Mouse (Mus musculus): ENCODE data around the gene Ahnak2. TPM values are rescaled to one million over a fixed set of nuclear protein-coding genes. Genes with fewer than 3 reads are reported as not detected.

Ahnak2 gene
- total and polyA plus RNA-seq, 2 experiments, result 0.13 to 0.18 TPM

DNA sequence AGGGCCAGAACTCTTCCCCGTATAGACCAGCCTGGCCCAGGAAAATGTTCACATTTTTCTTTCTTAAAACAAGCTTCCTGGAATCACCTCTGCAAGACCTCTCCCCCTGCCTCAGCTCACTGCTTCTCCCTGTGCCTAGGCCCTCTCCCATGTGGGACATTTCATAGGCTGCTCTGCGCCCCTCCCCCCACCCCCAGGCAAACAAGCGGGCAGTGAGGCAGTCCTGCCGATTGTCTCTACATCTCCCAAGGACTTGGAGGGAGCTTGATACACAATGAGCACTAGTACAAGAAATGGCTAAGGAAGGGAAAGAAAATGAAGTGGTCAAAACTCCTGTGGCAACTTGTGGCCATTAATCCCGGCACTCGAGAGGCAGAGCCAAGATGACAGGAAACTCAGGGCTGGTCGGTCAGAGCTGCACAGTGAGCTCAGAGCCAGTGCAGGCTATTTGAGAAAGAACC is 8.1 kb downstream of the Ahnak2 start:
- WGBS, result 34% methylated on average over 7 of the region's 7 CpGs
- TF ChIP-seq POLR2A (IDR thresholded peaks at IDR 0.05; ENCODE audit: extremely low read depth, insufficient read depth, low read length) (no peak), CTCF (IDR thresholded peaks at IDR 0.05; ENCODE audit: low read depth, low read length) (no peak)
- Histone ChIP-seq H3K4me1 (ENCODE audit: control insufficient read depth, insufficient read depth, low read length) (no peaks in the 10 kb centered on the region), H3K27me3 (ENCODE audit: control insufficient read depth, insufficient read depth, low read length) (no peaks in the 10 kb centered on the region), H3K27ac (replicated peaks; ENCODE audit: insufficient read depth, low read depth, low read length) (no peak overlapping the region), H3K4me3 (ENCODE audit: insufficient read depth, low read depth, low read length) (no peak overlapping the region), H3K36me3 (ENCODE audit: control insufficient read depth, insufficient read depth, low read length) (no peaks in the 10 kb centered on the region), H3K9ac (ENCODE audit: low read depth, low read length) (no peak overlapping the region), H3K79me2 (ENCODE audit: control insufficient read depth, insufficient read depth, low read length) (no peaks in the 10 kb centered on the region)
- DNase-seq (ENCODE audit: extremely low read depth, low read depth, low spot score), result no peak

DNA sequence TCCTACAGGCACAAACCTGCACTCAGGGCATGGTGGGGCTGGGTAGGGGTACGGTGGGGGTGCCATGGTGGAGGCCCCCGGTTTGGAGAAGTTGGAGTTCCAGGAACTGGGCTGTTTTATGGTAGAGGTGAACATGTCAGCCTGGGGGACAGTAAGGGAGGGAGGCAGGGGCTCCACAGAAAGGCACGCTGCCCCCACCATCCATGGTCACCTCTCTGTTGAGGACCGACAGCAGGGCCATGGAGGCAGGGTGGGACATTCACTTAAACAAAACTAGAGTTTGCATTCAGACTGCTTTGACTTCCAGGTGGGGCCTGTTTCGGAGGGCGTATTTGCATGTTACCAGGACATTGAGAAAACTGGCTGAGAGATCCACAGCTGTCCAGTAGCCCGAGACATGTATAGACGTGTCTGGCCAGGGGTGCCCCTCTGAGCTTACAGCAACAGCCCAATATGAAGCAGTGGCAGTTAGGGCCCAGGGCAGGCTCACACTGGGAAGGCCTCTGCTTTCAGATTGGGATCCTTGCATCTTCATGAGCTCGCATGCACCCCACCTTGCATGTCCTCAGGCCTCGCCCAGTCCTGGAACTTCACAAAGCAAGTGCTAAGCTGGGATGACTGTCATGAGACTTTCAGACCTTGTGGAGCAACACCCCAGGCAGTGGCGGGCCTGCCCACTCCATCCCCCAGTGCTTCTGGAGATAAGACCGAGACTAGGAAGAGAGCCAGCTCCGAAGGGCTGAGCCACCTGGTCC is 8.7 kb downstream of the Ahnak2 start:
- no peak for DNase-seq (ENCODE audit: extremely low read depth, low read depth, low spot score)
- Histone ChIP-seq H3K36me3 (ENCODE audit: control insufficient read depth, insufficient read depth, low read length) (no peaks in the 10 kb centered on the region), H3K27ac (replicated peaks; ENCODE audit: insufficient read depth, low read depth, low read length) (no peak overlapping the region), H3K4me1 (ENCODE audit: control insufficient read depth, insufficient read depth, low read length) (no peaks in the 10 kb centered on the region), H3K27me3 (ENCODE audit: control insufficient read depth, insufficient read depth, low read length) (no peaks in the 10 kb centered on the region), H3K9ac (ENCODE audit: low read depth, low read length) (no peak overlapping the region), H3K4me3 (ENCODE audit: insufficient read depth, low read depth, low read length) (no peak overlapping the region), H3K79me2 (ENCODE audit: control insufficient read depth, insufficient read depth, low read length) (no peaks in the 10 kb centered on the region)
- 72% methylated on average over 13 of the region's 13 CpGs for WGBS
- no peak for TF ChIP-seq CTCF (IDR thresholded peaks at IDR 0.05; ENCODE audit: low read depth, low read length)
- no peak for TF ChIP-seq POLR2A (IDR thresholded peaks at IDR 0.05; ENCODE audit: extremely low read depth, insufficient read depth, low read length)

DNA sequence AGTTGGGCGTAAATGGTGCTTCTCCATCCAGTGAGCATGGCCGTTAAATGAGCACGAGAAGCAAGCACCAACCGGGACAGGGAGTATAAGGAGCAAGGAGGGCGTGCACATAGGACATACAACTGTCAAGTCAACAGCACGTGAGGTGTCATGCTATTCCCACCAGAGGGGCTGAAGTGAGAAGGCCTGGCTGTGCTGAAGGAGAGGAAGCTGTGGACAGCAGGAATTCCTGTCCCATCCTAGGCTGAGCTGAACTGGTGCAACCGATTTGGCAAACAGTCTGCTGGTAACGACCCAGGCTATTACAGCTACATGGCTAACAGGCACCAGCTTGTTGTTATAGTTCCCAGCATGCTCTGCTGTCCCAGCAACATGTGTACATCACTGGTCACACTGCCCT is 11.4 kb downstream of the Ahnak2 start:
- H3K4me1 ChIP-seq (ENCODE audit: control insufficient read depth, insufficient read depth, low read length), result no peaks in the 10 kb centered on the region
- no peaks in the 10 kb centered on the region for H3K27me3 ChIP-seq (ENCODE audit: control insufficient read depth, insufficient read depth, low read length)
- WGBS, result 68% methylated on average over 8 of the region's 8 CpGs
- H3K79me2 ChIP-seq (ENCODE audit: control insufficient read depth, insufficient read depth, low read length), result no peaks in the 10 kb centered on the region
- no peaks in the 10 kb centered on the region for H3K36me3 ChIP-seq (ENCODE audit: control insufficient read depth, insufficient read depth, low read length)
- no peak for DNase-seq (ENCODE audit: extremely low read depth, low read depth, low spot score)
- TF ChIP-seq CTCF (IDR thresholded peaks at IDR 0.05; ENCODE audit: low read depth, low read length), result no peak
- H3K27ac ChIP-seq (replicated peaks; ENCODE audit: insufficient read depth, low read depth, low read length), result no peak overlapping the region
- no peak overlapping the region for H3K9ac ChIP-seq (ENCODE audit: low read depth, low read length)
- H3K4me3 ChIP-seq (ENCODE audit: insufficient read depth, low read depth, low read length), result no peak overlapping the region

DNA sequence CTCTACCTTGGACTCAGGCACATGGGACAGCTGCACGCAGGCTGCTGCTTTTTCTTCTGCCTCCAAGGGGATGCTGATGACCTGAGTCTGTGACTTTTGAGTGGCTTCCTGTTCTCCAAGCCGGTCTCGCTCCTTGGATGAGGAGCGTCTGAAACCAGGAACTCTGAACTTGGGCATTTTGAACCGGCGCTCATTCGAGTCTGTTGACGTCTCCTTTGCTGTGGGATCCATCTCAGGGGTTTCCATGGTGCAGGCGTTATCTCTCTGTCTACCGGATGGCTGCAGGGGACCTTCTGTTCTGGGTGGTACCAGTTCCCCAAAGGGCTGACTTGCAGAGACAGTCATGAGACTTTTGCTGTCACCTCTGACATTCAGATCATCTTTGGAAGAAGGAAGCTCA is 28.0 kb downstream of the Ahnak2 start:
- Histone ChIP-seq H3K4me3 (ENCODE audit: insufficient read depth, low read depth, low read length) (no peak overlapping the region), H3K4me1 (ENCODE audit: control insufficient read depth, insufficient read depth, low read length) (no peaks in the 10 kb centered on the region), H3K9ac (ENCODE audit: low read depth, low read length) (no peak overlapping the region), H3K27ac (replicated peaks; ENCODE audit: insufficient read depth, low read depth, low read length) (no peak overlapping the region), H3K36me3 (ENCODE audit: control insufficient read depth, insufficient read depth, low read length) (no peaks in the 10 kb centered on the region), H3K79me2 (ENCODE audit: control insufficient read depth, insufficient read depth, low read length) (no peaks in the 10 kb centered on the region), H3K27me3 (ENCODE audit: control insufficient read depth, insufficient read depth, low read length) (no peaks in the 10 kb centered on the region)
- TF ChIP-seq CTCF (IDR thresholded peaks at IDR 0.05; ENCODE audit: low read depth, low read length), result no peak
- no peak for TF ChIP-seq POLR2A (IDR thresholded peaks at IDR 0.05; ENCODE audit: extremely low read depth, insufficient read depth, low read length)
- no peak for DNase-seq (ENCODE audit: extremely low read depth, low read depth, low spot score)
- 89% methylated on average over 10 of the region's 10 CpGs for WGBS

DNA sequence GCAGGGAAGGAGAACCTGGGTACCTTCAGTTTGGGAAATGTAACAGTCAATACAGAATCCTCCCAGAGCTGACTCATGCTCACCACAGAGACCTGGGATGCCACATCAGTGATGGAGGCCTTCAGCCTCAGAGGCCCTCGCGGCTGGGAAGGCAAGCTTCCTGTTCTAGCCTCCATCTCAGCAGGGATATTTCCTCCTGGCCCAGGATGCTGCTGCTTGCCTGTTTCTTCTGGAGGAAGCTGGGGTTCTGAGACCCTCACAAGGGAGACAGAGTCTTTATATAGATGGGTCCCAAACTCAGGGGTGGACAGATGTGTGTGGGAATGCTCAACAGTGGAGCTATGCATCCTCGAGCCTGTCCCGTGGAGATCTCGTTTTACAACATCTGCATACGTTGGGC is 28.4 kb downstream of the Ahnak2 start:
- 83% methylated on average over 6 of the region's 6 CpGs for WGBS
- Histone ChIP-seq H3K4me1 (ENCODE audit: control insufficient read depth, insufficient read depth, low read length) (no peaks in the 10 kb centered on the region), H3K9ac (ENCODE audit: low read depth, low read length) (no peak overlapping the region), H3K4me3 (ENCODE audit: insufficient read depth, low read depth, low read length) (no peak overlapping the region), H3K27me3 (ENCODE audit: control insufficient read depth, insufficient read depth, low read length) (no peaks in the 10 kb centered on the region), H3K36me3 (ENCODE audit: control insufficient read depth, insufficient read depth, low read length) (no peaks in the 10 kb centered on the region), H3K79me2 (ENCODE audit: control insufficient read depth, insufficient read depth, low read length) (no peaks in the 10 kb centered on the region), H3K27ac (replicated peaks; ENCODE audit: insufficient read depth, low read depth, low read length) (no peak overlapping the region)
- no peak for TF ChIP-seq POLR2A (IDR thresholded peaks at IDR 0.05; ENCODE audit: extremely low read depth, insufficient read depth, low read length)
- no peak for TF ChIP-seq CTCF (IDR thresholded peaks at IDR 0.05; ENCODE audit: low read depth, low read length)
- no peak for DNase-seq (ENCODE audit: extremely low read depth, low read depth, low spot score)

DNA sequence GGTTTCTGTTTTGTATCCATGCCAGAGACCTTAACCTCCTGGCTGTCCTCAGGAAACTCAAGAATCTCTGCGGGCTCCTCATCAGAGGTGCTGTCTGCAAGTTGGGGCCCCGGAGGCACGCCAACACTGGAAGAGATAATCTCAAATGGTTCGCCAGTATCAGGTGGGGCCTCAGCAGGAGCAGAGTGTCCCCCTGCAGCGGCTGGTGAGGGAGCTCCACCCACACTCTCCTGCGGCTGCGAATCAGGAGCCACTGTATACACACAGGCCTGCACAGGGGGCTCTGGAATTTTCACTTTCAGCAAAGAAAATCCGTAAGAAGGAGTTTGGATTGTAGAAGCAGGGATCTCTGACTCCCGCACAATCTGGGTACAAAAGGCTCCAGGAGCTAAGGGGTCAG is 29.1 kb downstream of the Ahnak2 start:
- H3K27ac ChIP-seq (replicated peaks; ENCODE audit: insufficient read depth, low read depth, low read length), result no peak overlapping the region
- WGBS, result 40% methylated on average over 9 of the region's 9 CpGs

More for the DNA sequence above, 29.1 kb downstream of the Ahnak2 start:
- Histone ChIP-seq H3K27me3 (ENCODE audit: control insufficient read depth, insufficient read depth, low read length) (no peaks in the 10 kb centered on the region), H3K4me3 (ENCODE audit: insufficient read depth, low read depth, low read length) (no peak overlapping the region), H3K36me3 (ENCODE audit: control insufficient read depth, insufficient read depth, low read length) (no peaks in the 10 kb centered on the region), H3K4me1 (ENCODE audit: control insufficient read depth, insufficient read depth, low read length) (no peaks in the 10 kb centered on the region), H3K9ac (ENCODE audit: low read depth, low read length) (no peak overlapping the region), H3K79me2 (ENCODE audit: control insufficient read depth, insufficient read depth, low read length) (no peaks in the 10 kb centered on the region)
- DNase-seq (ENCODE audit: extremely low read depth, low read depth, low spot score), result no peak
- TF ChIP-seq POLR2A (IDR thresholded peaks at IDR 0.05; ENCODE audit: extremely low read depth, insufficient read depth, low read length), result no peak
- no peak for TF ChIP-seq CTCF (IDR thresholded peaks at IDR 0.05; ENCODE audit: low read depth, low read length)

Data from liver, adult 2 months (tissue).